Mouse (Mus musculus): ENCODE results near the gene Tpst1.

The Tpst1 gene

GRCm38 (mm10) chr5:130096754-130097153 lies 23.6 kb downstream of the Tpst1 start:
- no peak for DNase-seq

DNA sequence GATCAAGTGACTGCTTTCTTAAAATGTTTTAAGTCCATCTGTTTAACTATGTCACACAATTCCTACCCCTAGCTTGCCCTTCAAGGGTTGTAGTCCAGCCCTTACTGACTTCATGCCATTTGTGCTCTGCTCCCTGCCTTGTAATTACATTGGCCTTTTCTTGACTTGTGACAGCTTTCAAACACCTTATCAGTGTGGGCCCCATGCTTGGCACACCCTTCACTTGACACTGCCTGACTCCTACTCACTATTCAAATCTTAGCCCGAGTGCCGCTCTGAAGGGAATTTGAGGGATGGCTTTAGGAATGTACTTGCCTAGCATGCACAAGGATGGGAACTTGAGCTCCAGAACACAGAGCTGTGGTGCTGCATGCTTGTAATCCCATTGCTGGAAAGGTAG lies 24.7 kb downstream of the Tpst1 start:
- no peak for DNase-seq

- DNase-seq, result no peak
These were observed 28.6 kb downstream of the Tpst1 start for GRCm38 (mm10) chr5:130101724-130102123.

DNA sequence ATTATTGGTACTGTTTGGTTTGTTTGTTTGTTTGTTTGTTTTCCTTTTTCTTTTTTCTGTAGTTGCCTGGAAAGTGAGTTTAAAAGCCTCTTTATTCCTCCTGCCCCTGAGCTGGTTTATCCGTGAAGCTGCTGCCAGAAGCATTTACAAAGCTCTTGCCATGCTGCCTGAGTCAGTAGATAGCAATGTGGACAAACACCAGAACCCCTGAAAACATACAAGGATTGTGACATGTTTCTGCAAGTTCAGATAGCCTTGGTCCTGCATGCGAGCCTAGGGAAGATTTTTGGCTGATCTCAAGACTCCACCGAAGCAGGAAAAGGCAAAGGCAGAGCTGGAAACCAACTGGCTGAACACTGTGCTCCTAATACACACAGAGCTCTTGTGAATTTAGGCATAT lies 36.2 kb downstream of the Tpst1 start:
- DNase-seq, result no peak

GRCm38 (mm10) chr5:130110632-130111464 lies 37.7 kb downstream of the Tpst1 start:
- DNase-seq, result no peak

- DNase-seq, result no peak
These were observed 39.5 kb downstream of the Tpst1 start for GRCm38 (mm10) chr5:130112653-130113052.

DNA sequence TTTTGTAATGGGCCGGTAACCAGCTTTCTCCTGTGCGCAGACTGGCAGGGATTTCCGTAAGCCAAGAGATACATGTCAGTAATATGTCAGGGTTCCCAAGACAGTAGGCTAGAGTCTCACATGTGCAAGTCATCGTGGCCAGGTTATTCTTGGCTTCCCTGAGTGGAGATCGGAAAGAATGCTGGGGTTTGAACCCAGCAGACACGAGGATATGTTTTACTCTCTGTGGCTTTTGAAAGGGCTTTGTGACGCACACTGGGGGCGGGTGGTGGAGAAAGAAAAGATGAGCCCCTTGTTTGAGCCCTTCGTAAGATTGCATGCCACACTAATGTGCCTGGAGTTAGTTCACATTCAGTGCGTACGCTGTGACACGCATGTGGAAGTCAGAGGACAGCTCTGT lies 43.0 kb downstream of the Tpst1 start:
- DNase-seq, result no peak

DNA sequence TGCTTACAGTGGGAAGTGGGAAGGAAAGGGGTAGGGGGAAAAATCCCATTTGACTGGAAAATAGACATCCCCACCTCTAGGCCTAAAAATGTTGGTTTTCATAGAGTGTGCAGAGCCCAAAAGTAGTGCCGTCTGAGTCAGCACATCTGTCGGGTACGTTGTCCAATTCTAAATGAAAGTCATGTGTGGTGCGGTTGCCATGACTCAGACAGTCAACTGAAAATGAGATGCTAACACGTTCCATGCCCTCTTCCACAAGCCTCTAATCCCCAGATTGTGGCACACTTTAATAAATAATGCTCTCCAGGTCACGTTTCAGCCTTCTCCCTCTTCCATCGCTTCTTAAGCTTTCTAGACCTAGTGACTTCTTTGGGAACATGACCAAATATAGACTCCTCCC lies 43.7 kb downstream of the Tpst1 start:
- peak; percentile 31 for DNase-seq

GRCm38 (mm10) chr5:130117932-130118331 lies 44.8 kb downstream of the Tpst1 start:
- DNase-seq, result no peak

GRCm38 (mm10) chr5:130119236-130119635 lies 46.1 kb downstream of the Tpst1 start:
- no peak for DNase-seq

DNA sequence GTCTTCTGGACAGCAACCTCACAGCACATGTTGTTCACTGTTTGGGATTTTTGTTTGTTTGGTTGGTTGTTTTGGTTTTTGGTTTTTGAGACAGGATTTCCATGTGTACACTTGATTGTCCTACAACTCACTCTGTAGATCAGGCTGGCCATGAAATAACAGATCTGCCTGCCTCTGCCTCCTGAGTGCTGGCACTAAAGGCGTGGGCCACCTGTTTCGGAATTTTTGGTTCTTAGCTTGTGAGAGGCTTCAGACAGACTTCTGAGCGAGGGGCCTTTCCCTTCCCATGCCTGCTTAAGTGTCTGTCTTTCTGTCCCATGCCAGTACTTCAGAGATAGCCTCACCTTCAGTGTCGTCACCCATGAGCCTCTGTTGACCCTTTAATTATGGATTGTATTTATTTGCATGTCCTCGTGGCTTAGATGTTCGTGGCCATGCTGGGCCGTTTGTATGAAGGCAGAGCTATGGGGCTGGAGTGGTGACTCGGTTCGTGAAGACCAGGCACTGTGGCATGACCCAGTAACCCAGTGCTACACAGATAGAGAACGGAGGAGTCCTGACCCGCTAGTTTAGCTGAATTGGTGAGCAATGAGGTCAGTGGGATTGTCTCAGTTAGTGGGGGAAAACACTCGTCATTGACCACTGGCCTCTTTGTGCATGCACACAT lies 47.1 kb downstream of the Tpst1 start:
- no peak for DNase-seq

DNA sequence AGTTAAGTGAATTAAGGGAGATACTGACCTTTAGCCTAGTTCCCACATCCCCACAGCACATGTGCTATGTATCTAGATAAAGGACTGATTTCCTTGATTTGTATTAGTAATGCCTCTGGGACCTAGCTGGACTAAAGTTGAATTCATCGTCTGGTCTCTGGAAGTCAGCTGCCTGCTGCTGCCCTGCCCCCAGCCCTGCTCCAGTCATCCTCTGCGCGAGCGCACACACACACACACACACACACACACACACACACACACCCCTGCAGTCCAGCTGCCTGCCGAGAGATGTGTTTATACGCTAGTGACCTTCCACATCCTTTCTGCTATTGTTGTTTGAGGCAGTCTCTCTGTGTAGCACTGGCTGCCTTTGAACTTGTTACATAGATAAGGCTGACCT lies 47.8 kb downstream of the Tpst1 start:
- DNase-seq, result no peak

DNA sequence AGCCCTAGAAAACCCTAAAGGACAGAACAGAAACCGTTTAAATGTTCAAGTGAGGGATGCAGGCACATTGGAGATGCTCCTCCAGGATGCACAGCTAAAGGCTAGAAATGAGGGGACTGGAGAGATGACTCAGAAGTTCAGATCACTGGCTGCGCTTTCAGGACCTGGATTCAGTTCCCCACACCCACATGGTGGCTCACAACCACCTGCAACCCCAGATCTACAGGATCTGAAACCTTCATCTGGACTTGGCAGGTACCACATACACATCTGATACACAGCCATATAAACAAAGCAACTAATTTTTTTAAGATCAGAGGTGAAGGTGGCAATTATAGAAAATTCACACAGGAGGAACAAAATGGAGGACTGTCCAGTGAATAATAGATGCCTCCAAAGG lies 49.2 kb downstream of the Tpst1 start:
- no peak for DNase-seq

- no peak for DNase-seq
These were observed 51.1 kb downstream of the Tpst1 start for GRCm38 (mm10) chr5:130124271-130124670.

GRCm38 (mm10) chr5:130128686-130129523 lies 55.8 kb downstream of the Tpst1 start:
- DNase-seq, result no peak

DNA sequence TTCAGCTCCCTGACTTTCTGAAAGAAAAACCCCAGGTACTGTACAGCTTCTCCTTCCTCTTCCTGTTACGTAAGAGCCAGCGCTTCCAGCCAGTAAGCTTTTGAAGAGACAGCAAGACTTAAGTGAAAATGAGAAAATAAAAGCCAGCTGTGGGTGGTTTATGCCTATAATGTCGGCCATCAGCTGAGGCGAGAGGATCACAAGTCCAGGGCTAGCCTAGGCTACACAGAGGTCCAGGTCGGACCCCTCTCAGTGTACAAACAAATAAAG lies 56.3 kb downstream of the Tpst1 start:
- no peak for DNase-seq

GRCm38 (mm10) chr5:130136597-130136996 lies 63.5 kb downstream of the Tpst1 start:
- no peak for DNase-seq

DNA sequence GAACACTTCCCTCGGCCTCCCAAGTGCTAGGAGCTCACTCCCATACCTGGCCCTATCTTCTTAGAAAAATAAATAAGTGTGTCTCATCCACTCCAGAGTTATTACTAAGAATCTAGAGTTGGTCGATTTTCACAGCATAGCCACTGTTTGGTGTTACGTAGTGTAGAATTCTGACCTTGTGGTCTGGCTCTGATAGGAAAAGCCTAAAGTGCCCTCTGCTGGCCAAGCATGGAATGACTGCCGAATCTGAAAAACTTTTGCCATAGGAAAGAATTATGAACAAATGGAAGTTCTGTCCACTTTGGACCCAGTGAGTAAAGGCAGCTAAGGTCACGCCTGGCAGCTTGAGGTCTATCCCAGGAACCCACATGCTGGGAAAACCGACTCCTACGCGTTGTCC lies 66.3 kb downstream of the Tpst1 start:
- peak; percentile 57 for DNase-seq

- DNase-seq, result no peak
These were observed 68.0 kb downstream of the Tpst1 start for GRCm38 (mm10) chr5:130141138-130141537.

GRCm38 (mm10) chr5:130142041-130142440 lies 68.9 kb downstream of the Tpst1 start:
- DNase-seq, result no peak

GRCm38 (mm10) chr5:130143101-130143500 lies 70.0 kb downstream of the Tpst1 start:
- DNase-seq, result no peak

- DNase-seq, result peak; percentile 69
These were observed 70.8 kb downstream of the Tpst1 start for GRCm38 (mm10) chr5:130143977-130144333.

DNA sequence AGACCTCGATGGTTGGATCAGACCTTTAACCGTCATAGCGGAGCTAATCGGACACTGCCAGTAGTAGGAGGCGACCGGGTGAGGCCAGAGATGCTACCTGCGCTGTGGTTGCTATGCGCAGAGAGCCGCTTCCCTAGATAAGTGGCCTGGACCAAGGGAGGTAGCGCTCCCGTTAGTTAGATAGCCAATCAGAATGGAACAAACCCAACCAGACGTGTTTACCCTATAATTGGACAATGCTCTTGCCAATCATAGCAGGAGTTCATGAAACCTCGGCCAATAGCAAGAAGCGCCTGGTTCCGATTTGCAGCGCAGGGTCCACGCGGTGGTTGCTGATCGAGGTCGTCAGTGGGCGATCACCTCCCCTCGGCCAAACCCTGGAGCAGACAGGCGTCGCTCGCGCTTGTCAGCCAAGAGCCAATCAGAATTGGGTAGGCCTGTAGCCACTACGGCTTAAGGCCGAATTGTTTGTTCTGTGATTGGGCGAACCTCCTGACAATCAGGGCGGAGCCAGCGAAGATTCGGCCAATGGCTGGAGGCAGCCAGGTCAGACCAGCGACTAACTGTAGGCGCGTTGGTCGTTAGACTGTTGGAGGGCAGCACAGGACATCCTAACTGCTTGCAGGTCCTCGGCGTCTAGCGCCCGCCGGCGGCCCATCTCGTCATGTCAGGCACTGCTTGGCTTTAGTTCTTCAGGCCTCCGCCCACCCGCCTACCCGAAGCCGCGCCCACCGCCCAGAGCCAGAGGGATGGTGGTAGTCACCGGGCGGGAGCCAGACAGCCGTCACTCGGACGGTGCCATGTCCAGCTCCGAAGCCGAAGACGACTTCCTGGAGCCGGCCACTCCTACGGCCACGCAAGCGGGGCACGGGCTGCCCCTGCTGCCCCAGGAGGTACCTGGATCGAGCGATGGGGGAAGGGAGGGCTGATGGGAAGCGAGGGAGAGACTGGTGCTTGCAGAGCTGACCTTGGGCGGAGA lies 71.5 kb downstream of the Tpst1 start, which contains the start of gene Kctd7:
Kctd7 (plus strand) TSS at position 528 of the 979 bp plus-strand sequence.
- DNase-seq, result peak; percentile 97

Data from right cerebral cortex, postnatal 25 days (tissue).